Mouse (Mus musculus) kidney, postnatal 0 days (tissue): ENCODE results near the gene Pogz. TPM values are rescaled to one million over a fixed set of nuclear protein-coding genes. Genes with fewer than 3 reads are reported as not detected.

Experiments used
- ATAC-seq: fragments of 200-750 bp; cut with Nextera tagmentation; replicated peaks from 2 replicates; pipeline ENCODE4 v1.8.0; 2017; ENCODE audit warnings: low read depth, moderate number of reproducible peaks, moderate TSS enrichment, moderate library complexity; ENCODE audit not compliant: low FRiP score
- DNase-seq: peaks from one replicate; pipeline ENCODE4 v3.0.0-alpha.2; 2016; ENCODE audit warnings: low spot score
- H3K27ac ChIP-seq: fragments of 300-500 bp; sonication (generic); 2 replicates; pipeline ENCODE4 v1.5.1; 2014; ENCODE audit warnings: mild to moderate bottlenecking
- H3K27me3 ChIP-seq: fragments of 300-500 bp; sonication (generic); 2 replicates; pipeline ENCODE4 v1.6.1; 2014; ENCODE audit warnings: low read length, mixed read lengths; ENCODE audit not compliant: insufficient read depth
- H3K36me3 ChIP-seq: fragments of 300-500 bp; sonication (generic); 2 replicates; pipeline ENCODE4 v1.6.1; 2014; ENCODE audit warnings: low read length, mixed read lengths; ENCODE audit not compliant: insufficient read depth
- H3K4me1 ChIP-seq: fragments of 300-500 bp; sonication (generic); replicated peaks from 2 replicates; pipeline ENCODE4 v1.6.1; 2014; ENCODE audit warnings: antibody characterized with exemption, low read length, mixed read lengths; ENCODE audit not compliant: insufficient read depth
- H3K4me2 ChIP-seq: fragments of 300-500 bp; sonication (generic); 2 replicates; pipeline ENCODE4 v1.6.1; 2014; ENCODE audit warnings: mild to moderate bottlenecking, low read length, moderate library complexity, mixed read lengths
- H3K4me3 ChIP-seq: fragments of 300-500 bp; sonication (generic); replicated peaks from 2 replicates; pipeline ENCODE4 v1.5.1; 2014; ENCODE audit warnings: low read depth, low read length
- H3K9ac ChIP-seq: fragments of 300-500 bp; sonication (generic); 2 replicates; pipeline ENCODE4 v1.6.1; 2014; ENCODE audit warnings: low read depth, low read length
- H3K9me3 ChIP-seq: fragments of 300-500 bp; sonication (generic); replicated peaks from 2 replicates; pipeline ENCODE4 v1.6.1; 2016; ENCODE audit warnings: low read length, inconsistent platforms, mixed read lengths
- CTCF ChIP-seq: IDR thresholded peaks from 2 replicates; pipeline ENCODE4 v1.5.1; 2016; ENCODE audit warnings: antibody characterized with exemption, low read depth, mild to moderate bottlenecking, moderate library complexity
- WGBS: fragments of 180-500 bp; shearing (Covaris S2); extraction: QIAGEN DNeasy Blood & Tissue Kit; methylation state at CpG from one replicate; pipeline ENCODE4 v1.1.7; 2014; 5-methylcytosine and 5-hydroxymethylcytosine counted together
- polyA plus RNA-seq: library from polyadenylated mRNA; unstranded; fragments of >200 nt; fragmentation: Nextera tagmentation; extraction: Ambion mirVana; gene quantifications from 2 replicates; pipeline ENCODE4 v1.2.1, GENCODE M21; 2015

Gene Pogz
- polyA plus RNA-seq, 1 experiment from 2014 or later: 14.6 TPM

DNA sequence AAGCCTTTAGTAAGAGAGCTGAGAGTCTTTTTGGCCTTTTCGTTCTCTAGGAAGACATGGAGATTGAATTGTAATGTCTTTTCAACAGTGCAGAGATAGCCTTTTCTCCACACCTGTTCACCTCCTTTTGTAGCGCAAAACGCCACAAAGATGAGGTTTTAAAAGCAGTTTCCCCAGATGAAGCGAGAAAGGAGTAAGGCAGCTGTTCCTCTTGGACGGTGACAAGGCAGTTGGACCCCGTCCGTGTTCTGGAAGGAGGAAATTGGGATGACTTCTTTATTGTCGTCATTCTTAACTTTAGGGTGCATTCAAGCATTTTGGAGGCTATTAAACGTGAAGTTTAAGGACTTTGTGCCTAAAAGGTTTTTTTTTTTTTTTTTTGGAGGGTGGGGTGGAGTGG, 1.3 kb downstream of the Pogz start:
- Histone ChIP-seq H3K4me3 (peak overlapping the region; percentile 91), H3K4me1 (peaks cover 7% of the 10 kb centered on the region), H3K36me3 (no peaks in the 10 kb centered on the region), H3K27ac (peak overlapping the region; percentile 99), H3K9me3 (no peaks in the 10 kb centered on the region), H3K9ac (peak overlapping the region; percentile 97), H3K27me3 (no peaks in the 10 kb centered on the region), H3K4me2 (peak overlapping the region; percentile 82)
- 5% methylated on average over 9 of the region's 9 CpGs for WGBS
- ATAC-seq (no peak), DNase-seq (no peak)
- no peak for TF ChIP-seq CTCF

GRCm38 (mm10) chr3:94839101-94839500, 1.7 kb downstream of the Pogz start:
- no peak for ATAC-seq
- peak overlapping the region; percentile 82 for H3K4me2 ChIP-seq
- H3K9me3 ChIP-seq: no peaks in the 10 kb centered on the region
- H3K27me3 ChIP-seq: no peaks in the 10 kb centered on the region
- no peak overlapping the region for H3K9ac ChIP-seq
- H3K4me3 ChIP-seq: peak overlapping the region; percentile 91
- WGBS: 60% methylated on average over 5 of the region's 5 CpGs
- peaks cover 7% of the 10 kb centered on the region for H3K4me1 ChIP-seq
- H3K27ac ChIP-seq: peak overlapping the region; percentile 99; the same call in 1 of the 2 replicates
- no peak for DNase-seq
- no peaks in the 10 kb centered on the region for H3K36me3 ChIP-seq
- no peak for TF ChIP-seq CTCF

GRCm38 (mm10) chr3:94847382-94847781, 10.0 kb downstream of the Pogz start:
- Histone ChIP-seq H3K27me3 (no peaks in the 10 kb centered on the region), H3K9me3 (no peaks in the 10 kb centered on the region), H3K9ac (no peak overlapping the region), H3K27ac (no peak overlapping the region), H3K36me3 (no peaks in the 10 kb centered on the region), H3K4me1 (peaks cover 11% of the 10 kb centered on the region; the same call in 1 of the 2 replicates), H3K4me3 (no peak overlapping the region), H3K4me2 (no peak overlapping the region)
- ATAC-seq (no peak), DNase-seq (no peak)
- 86% methylated on average over 2 of the region's 2 CpGs for WGBS
- no peak for TF ChIP-seq CTCF

DNA sequence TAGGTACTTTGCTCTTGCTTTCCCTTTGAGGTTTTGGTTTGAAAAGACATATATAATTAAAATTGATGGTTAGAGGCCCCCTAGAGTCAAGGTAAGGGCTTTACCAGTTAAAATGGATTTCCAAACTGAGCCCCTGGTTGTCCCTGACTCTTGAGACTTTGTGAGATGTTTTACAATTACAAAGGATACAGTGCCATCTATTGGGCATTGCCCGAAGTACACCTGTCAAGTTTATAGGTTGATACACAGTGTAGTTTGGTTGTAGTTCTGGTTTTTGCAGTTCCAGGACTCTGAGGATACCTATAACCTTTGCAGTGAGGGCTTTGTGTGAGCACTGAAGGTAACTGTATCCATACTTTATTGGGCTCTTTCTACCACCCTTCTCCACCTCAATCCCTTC, 12.0 kb downstream of the Pogz start:
- peak; percentile 78 for TF ChIP-seq CTCF
- no peak overlapping the region for H3K9ac ChIP-seq
- 15% methylated on average over 1 of the region's 1 CpGs for WGBS
- peaks cover 11% of the 10 kb centered on the region; the same call in 1 of the 2 replicates for H3K4me1 ChIP-seq
- H3K4me3 ChIP-seq: no peak overlapping the region
- DNase-seq: peak; percentile 87
- no peak overlapping the region for H3K27ac ChIP-seq
- no peak overlapping the region for H3K4me2 ChIP-seq
- ATAC-seq: peak; percentile 43; the same call in 1 of the 2 replicates
- no peaks in the 10 kb centered on the region for H3K9me3 ChIP-seq
- peaks cover 4% of the 10 kb centered on the region for H3K36me3 ChIP-seq
- H3K27me3 ChIP-seq: no peaks in the 10 kb centered on the region

- Histone ChIP-seq H3K36me3 (peaks cover 23% of the 10 kb centered on the region), H3K4me3 (no peak overlapping the region), H3K4me2 (no peak overlapping the region), H3K27me3 (no peaks in the 10 kb centered on the region), H3K4me1 (peaks cover 11% of the 10 kb centered on the region; the same call in 1 of the 2 replicates), H3K9me3 (no peaks in the 10 kb centered on the region), H3K27ac (no peak overlapping the region), H3K9ac (no peak overlapping the region)
- no peak for DNase-seq
- ATAC-seq: no peak
- no peak for TF ChIP-seq CTCF
- 54% methylated on average over 3 of the region's 3 CpGs for WGBS
These were observed 14.4 kb downstream of the Pogz start for GRCm38 (mm10) chr3:94851731-94852130.

GRCm38 (mm10) chr3:94852215-94852614, 14.8 kb downstream of the Pogz start:
- H3K9me3 ChIP-seq: no peaks in the 10 kb centered on the region
- DNase-seq (no peak), ATAC-seq (no peak)
- no peaks in the 10 kb centered on the region for H3K27me3 ChIP-seq
- H3K4me1 ChIP-seq: peaks cover 8% of the 10 kb centered on the region; the same call in 1 of the 2 replicates
- H3K27ac ChIP-seq: no peak overlapping the region
- H3K9ac ChIP-seq: no peak overlapping the region
- no peak overlapping the region for H3K4me2 ChIP-seq
- no peak overlapping the region for H3K4me3 ChIP-seq
- peaks cover 24% of the 10 kb centered on the region for H3K36me3 ChIP-seq
- WGBS: 78% methylated on average over 3 of the region's 3 CpGs
- TF ChIP-seq CTCF: no peak

- Histone ChIP-seq H3K9me3 (no peaks in the 10 kb centered on the region), H3K4me1 (no peaks in the 10 kb centered on the region), H3K9ac (no peak overlapping the region), H3K4me3 (no peak overlapping the region), H3K4me2 (no peak overlapping the region), H3K27ac (no peak overlapping the region), H3K27me3 (no peaks in the 10 kb centered on the region), H3K36me3 (peaks cover 44% of the 10 kb centered on the region)
- 85% methylated on average over 2 of the region's 2 CpGs for WGBS
- no peak for DNase-seq
- ATAC-seq: no peak
- TF ChIP-seq CTCF: no peak
These were observed 22.1 kb downstream of the Pogz start for GRCm38 (mm10) chr3:94859471-94859870.
